Mouse (Mus musculus) intestine, embryonic 14.5 days (tissue): ENCODE data around the gene Sema3f. TPM values are rescaled to one million over a fixed set of nuclear protein-coding genes. Genes with fewer than 3 reads are reported as not detected.

Experiments
- ATAC-seq: fragments of 200-750 bp; cut with Nextera tagmentation; replicated peaks from 2 replicates; pipeline ENCODE4 v1.8.0; 2017; ENCODE audit warnings: low read depth, moderate number of reproducible peaks, moderate TSS enrichment, moderate library complexity; ENCODE audit not compliant: low FRiP score, low TSS enrichment
- DNase-seq: peaks from one replicate; pipeline ENCODE4 v3.0.0-alpha.2; 2018; ENCODE audit warnings: low spot score
- H3K27ac ChIP-seq: fragments of 300-500 bp; sonication (generic); 2 replicates; pipeline ENCODE4 v1.5.1; 2014; ENCODE audit warnings: low read depth, mild to moderate bottlenecking, control low read depth
- H3K27me3 ChIP-seq: fragments of 300-500 bp; sonication (generic); replicated peaks from 2 replicates; pipeline ENCODE4 v1.6.1; 2014; ENCODE audit warnings: low read length, control low read depth; ENCODE audit not compliant: control insufficient read depth, insufficient read depth
- H3K36me3 ChIP-seq: fragments of 300-500 bp; sonication (generic); 2 replicates; pipeline ENCODE4 v1.6.1; 2014; ENCODE audit warnings: low read length, control low read depth; ENCODE audit not compliant: control insufficient read depth, insufficient read depth
- H3K4me1 ChIP-seq: fragments of 300-500 bp; sonication (generic); replicated peaks from 2 replicates; pipeline ENCODE4 v1.6.1; 2014; ENCODE audit warnings: low read length, control low read depth, mixed read lengths; ENCODE audit not compliant: control insufficient read depth, insufficient read depth
- H3K4me2 ChIP-seq: fragments of 300-500 bp; sonication (generic); 2 replicates; pipeline ENCODE4 v1.6.1; 2014; ENCODE audit warnings: low read length
- H3K4me3 ChIP-seq: fragments of 300-500 bp; sonication (generic); 2 replicates; pipeline ENCODE4 v1.5.1; 2014; ENCODE audit warnings: low read depth, low read length, control low read depth, mixed read lengths
- H3K9ac ChIP-seq: fragments of 300-500 bp; sonication (generic); 2 replicates; pipeline ENCODE4 v1.6.1; 2014; ENCODE audit warnings: mild to moderate bottlenecking, low read length
- H3K9me3 ChIP-seq: fragments of 300-500 bp; sonication (generic); 2 replicates; pipeline ENCODE4 v1.6.1; 2016; ENCODE audit warnings: low read length, control low read depth; ENCODE audit not compliant: control insufficient read depth
- WGBS: fragments of 180-500 bp; shearing (Covaris S2); extraction: QIAGEN DNeasy Blood & Tissue Kit; methylation state at CpG from one replicate; pipeline ENCODE4 v1.1.7; 2014; 5-methylcytosine and 5-hydroxymethylcytosine counted together
- polyA plus RNA-seq: library from polyadenylated mRNA; unstranded; fragments of >200 nt; fragmentation: Nextera tagmentation; extraction: Ambion mirVana; gene quantifications from 2 replicates; pipeline ENCODE4 v1.2.1, GENCODE M21; 2014

Sema3f gene
- polyA plus RNA-seq, 1 experiment from 2014 or later = 16.3 TPM

DNA sequence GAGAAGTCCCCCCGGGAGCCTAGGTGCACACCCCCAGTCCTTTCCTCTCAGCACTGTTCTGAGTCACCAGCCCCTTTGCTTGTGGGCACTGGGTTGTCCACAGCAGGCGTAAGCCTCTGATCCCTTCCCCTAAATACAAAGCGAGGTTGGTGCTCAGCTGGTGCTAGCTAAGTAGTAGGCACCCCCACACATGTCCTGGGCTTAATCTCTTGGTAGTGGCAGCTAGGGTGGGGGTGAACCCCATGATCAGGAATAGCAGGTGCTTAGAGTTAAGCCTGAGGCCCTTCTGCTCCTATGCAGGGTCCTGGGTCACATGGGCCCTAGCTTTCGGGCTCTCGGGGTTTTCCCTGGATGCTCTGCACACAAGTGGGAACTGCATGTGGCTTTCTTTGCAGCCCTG is 53.1 kb downstream of the Sema3f start:
- no peak for DNase-seq
- H3K9ac ChIP-seq = no peak overlapping the region
- no peaks in the 10 kb centered on the region for H3K36me3 ChIP-seq
- H3K4me1 ChIP-seq = 0 out of 2 replicates have a peak, but pooled peaks cover 3% of the 10 kb centered on the region
- no peaks in the 10 kb centered on the region for H3K27me3 ChIP-seq
- H3K4me2 ChIP-seq = no peak overlapping the region
- no peak for ATAC-seq
- no peak overlapping the region for H3K4me3 ChIP-seq
- no peaks in the 10 kb centered on the region for H3K9me3 ChIP-seq
- no peak overlapping the region for H3K27ac ChIP-seq
- WGBS = 91% methylated on average over 5 of the region's 5 CpGs

DNA sequence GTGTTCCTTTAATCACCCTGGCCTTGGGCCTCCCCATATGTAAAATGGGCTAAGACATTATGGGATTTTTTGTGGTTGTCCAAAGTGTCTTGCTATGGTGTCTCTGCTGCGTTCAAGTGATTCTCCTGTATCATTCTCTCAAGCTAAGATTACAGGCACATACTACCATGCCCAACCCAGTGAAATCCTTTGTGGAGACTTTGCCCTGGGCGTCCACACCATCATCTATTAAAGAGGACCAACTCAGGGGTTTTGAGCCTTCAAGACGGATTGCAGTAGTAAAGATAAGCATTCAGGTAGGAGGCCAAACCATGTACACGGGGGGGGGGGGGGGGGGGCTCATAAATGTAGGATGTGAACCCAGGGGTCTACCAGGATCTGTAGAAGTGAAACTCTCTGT is 55.7 kb downstream of the Sema3f start:
- no peaks in the 10 kb centered on the region for H3K36me3 ChIP-seq
- no peaks in the 10 kb centered on the region for H3K27me3 ChIP-seq
- H3K9ac ChIP-seq = no peak overlapping the region
- WGBS = 80% methylated on average over 4 of the region's 4 CpGs
- no peak overlapping the region for H3K4me2 ChIP-seq
- DNase-seq (no peak), ATAC-seq (no peak)
- H3K9me3 ChIP-seq = no peaks in the 10 kb centered on the region
- 0 out of 2 replicates have a peak, but pooled peaks cover 9% of the 10 kb centered on the region for H3K4me1 ChIP-seq
- H3K4me3 ChIP-seq = no peak overlapping the region
- no peak overlapping the region for H3K27ac ChIP-seq

DNA sequence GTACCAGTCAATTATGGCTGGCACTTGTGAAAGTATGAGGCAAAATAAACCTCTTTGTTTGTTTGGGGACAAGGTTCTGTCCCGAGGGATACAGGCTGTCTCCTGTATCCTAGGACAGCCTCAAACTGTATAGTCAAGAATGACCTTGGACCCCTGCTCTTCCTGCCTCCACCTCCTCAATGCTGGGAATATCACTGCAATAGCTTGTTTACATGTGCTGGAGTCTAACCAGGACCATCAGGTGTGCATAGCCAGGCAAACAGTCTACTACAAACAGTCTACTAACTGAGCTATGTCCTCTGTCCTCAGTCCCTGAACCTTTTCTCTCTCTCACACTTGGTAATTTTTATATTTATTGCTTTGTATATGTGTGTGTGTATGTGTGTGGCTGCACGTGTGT is 56.8 kb downstream of the Sema3f start:
- no peaks in the 10 kb centered on the region for H3K9me3 ChIP-seq
- DNase-seq (no peak), ATAC-seq (no peak)
- no peaks in the 10 kb centered on the region for H3K27me3 ChIP-seq
- no peaks in the 10 kb centered on the region for H3K36me3 ChIP-seq
- 71% methylated on average over 2 of the region's 2 CpGs for WGBS
- no peak overlapping the region for H3K4me3 ChIP-seq
- no peak overlapping the region for H3K9ac ChIP-seq
- H3K4me2 ChIP-seq = no peak overlapping the region
- H3K27ac ChIP-seq = no peak overlapping the region
- H3K4me1 ChIP-seq = 0 out of 2 replicates have a peak, but pooled peaks cover 9% of the 10 kb centered on the region

DNA sequence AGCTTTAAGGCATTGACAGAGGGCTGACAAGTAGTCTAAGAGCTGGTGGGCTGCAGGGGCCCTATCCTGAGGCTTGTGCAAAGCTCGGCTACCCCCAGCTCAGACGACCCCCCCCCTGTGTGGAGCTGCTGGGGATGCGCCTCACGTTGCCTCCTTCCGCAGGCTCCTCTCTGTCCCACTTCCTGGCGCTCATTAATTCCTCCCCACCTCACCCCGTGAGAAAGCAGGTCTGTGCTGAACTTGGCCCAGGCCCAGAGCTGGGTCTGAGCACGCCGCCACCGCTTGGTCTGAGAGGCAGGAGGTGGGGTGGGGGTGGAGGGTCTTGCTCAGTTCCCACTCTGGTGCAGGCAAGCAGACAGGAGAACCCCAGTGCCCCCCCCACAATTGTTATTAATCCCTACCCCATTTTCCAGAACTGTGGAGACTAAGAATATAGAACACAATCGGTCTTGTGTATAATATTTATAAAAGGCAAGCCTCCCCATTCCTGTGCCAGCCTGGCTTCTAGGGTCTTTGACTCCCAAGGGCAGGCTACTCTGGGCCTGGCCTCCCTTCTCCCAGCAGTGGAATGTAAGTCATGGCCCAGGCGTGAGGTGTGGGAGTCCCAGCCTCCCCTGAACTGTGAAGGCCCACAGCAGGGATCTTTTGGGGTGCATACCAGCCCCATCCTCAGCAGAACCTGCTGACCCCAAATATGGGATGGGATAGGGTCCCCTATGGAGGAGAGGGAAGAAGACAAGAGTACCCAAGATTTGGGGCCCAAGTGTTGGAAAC is 59.4 kb downstream of the Sema3f start:
- H3K27ac ChIP-seq = no peak overlapping the region
- no peaks in the 10 kb centered on the region for H3K9me3 ChIP-seq
- H3K4me2 ChIP-seq = no peak overlapping the region
- H3K4me1 ChIP-seq = 0 out of 2 replicates have a peak, but pooled peaks cover 6% of the 10 kb centered on the region
- no peak overlapping the region for H3K9ac ChIP-seq
- H3K4me3 ChIP-seq = no peak overlapping the region
- 32% methylated on average over 12 of the region's 12 CpGs for WGBS
- no peak for DNase-seq
- no peaks in the 10 kb centered on the region for H3K36me3 ChIP-seq
- no peaks in the 10 kb centered on the region for H3K27me3 ChIP-seq
- no peak for ATAC-seq

DNA sequence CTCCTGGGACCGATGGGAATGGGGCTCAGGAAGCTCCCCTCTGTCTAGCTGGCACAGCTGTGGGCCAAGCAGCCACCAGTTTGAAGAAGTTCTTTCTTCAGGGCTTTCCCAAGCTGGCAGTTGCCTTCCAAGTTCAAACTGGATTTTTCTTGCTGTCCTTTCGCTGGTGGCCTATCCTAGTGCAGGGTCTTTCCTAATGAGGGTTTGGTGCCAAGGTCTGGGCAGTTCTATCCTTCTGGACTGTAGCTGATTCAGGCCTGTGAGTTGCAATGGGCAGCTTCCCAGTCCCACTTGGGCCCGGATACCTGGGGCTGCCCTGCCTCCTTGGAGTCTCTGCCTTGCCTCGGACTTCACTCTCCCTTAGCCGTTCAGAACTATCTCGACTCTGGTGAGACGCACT is 60.0 kb downstream of the Sema3f start:
- Histone ChIP-seq H3K9ac (no peak overlapping the region), H3K4me1 (0 out of 2 replicates have a peak, but pooled peaks cover 6% of the 10 kb centered on the region), H3K27ac (no peak overlapping the region), H3K36me3 (no peaks in the 10 kb centered on the region), H3K9me3 (no peaks in the 10 kb centered on the region), H3K27me3 (no peaks in the 10 kb centered on the region), H3K4me3 (no peak overlapping the region), H3K4me2 (no peak overlapping the region)
- WGBS = 64% methylated on average over 7 of the region's 7 CpGs
- ATAC-seq (no peak), DNase-seq (no peak)

DNA sequence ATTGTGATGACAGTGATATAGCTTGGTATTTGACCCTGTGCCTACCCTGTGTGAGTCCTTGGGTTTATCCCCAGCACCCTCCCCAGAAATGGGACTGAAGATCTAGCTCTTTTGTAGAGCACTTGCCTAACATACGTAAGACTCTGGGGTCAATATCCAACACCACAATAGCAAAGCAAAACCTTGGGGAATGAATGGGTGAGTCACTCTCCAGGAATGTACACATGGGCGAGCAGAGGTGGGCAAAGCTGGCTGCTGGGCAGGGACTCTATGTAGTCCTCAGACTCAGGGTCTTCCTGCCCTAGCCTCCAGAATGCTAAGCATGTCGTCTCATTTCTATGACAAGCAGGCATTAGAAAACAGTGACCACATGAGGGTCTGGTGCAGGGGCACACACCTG is 61.5 kb downstream of the Sema3f start:
- Histone ChIP-seq H3K4me3 (no peak overlapping the region), H3K4me1 (peaks cover 10% of the 10 kb centered on the region), H3K27me3 (no peaks in the 10 kb centered on the region), H3K9ac (no peak overlapping the region), H3K4me2 (no peak overlapping the region), H3K9me3 (no peaks in the 10 kb centered on the region), H3K27ac (no peak overlapping the region), H3K36me3 (no peaks in the 10 kb centered on the region)
- ATAC-seq = no peak
- DNase-seq = no peak
- WGBS = 65% methylated on average over 3 of the region's 3 CpGs

DNA sequence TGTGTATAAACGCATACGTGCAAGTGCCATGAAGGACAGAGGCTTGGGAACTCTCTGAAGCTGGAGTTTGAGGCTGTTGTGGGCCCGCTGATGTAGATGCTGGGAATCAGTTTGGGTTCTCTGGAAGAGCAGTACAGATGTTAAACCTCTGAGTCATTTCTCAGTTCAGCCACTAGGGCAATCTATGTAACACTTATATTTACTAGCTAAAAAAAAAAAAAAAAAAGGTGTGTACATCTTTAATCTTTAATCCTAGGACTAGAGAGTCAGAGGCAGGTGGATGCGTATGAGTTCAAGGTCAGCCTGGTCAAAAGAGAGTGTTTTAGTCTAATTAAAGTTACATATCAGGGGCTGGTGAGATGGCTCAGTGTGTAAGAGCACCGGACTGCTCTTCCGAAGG is 63.3 kb downstream of the Sema3f start:
- H3K4me3 ChIP-seq = no peak overlapping the region
- H3K4me2 ChIP-seq = no peak overlapping the region
- no peak for DNase-seq
- H3K4me1 ChIP-seq = peaks cover 10% of the 10 kb centered on the region
- no peaks in the 10 kb centered on the region for H3K36me3 ChIP-seq
- H3K27me3 ChIP-seq = no peaks in the 10 kb centered on the region
- no peak overlapping the region for H3K27ac ChIP-seq
- no peak overlapping the region for H3K9ac ChIP-seq
- 80% methylated on average over 6 of the region's 6 CpGs for WGBS
- H3K9me3 ChIP-seq = no peaks in the 10 kb centered on the region
- no peak for ATAC-seq

DNA sequence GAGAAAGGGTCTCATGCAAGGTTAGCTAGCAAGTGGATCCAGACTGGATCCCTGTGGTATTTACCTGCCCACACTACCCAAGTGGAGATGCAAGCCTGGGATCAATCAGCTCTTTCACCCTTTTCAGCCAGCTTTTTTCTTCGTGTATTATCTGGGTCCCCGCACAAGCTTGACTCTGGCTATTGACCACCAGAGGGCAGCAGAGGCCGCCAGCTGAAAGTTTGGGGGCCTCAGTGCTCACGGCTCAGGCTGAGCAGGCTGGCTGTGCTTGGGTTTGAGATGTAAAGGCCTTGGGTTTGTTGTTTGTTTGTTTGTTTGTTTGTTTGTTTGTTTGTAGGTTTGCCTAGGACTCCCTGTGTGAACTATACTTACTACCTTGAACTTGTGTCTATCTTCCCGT is 64.7 kb downstream of the Sema3f start:
- 14% methylated on average over 5 of the region's 5 CpGs for WGBS
- Histone ChIP-seq H3K27ac (no peak overlapping the region), H3K36me3 (no peaks in the 10 kb centered on the region), H3K9me3 (no peaks in the 10 kb centered on the region), H3K27me3 (no peaks in the 10 kb centered on the region), H3K4me3 (no peak overlapping the region), H3K4me1 (peaks cover 8% of the 10 kb centered on the region), H3K9ac (no peak overlapping the region), H3K4me2 (no peak overlapping the region)
- DNase-seq (peak; percentile 90), ATAC-seq (peak; percentile 62)

DNA sequence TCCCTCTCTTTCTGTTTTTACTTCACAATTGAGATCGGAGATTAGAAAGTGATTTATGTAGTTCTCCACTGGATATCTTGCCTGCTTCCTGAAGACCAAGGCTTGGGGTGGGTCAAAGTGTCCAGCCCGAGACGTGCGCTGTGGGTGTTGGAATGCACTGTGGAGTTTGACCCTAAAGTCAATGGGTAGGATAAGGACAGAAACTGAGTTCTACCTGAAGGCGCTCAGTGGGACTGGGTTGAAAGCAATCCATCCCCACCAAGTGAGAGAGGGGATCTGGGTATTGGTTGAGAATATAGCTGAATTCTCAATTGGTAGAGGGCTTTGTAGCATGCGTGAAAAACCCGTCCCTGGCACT is 65.1 kb downstream of the Sema3f start:
- WGBS = 45% methylated on average over 7 of the region's 7 CpGs
- no peak overlapping the region for H3K4me3 ChIP-seq

More for the DNA sequence above, 65.1 kb downstream of the Sema3f start:
- DNase-seq = no peak
- H3K9me3 ChIP-seq = no peaks in the 10 kb centered on the region
- peak; percentile 7; the same call in 1 of the 2 replicates for ATAC-seq
- peak overlapping the region; percentile 56; the same call in 1 of the 2 replicates for H3K9ac ChIP-seq
- no peaks in the 10 kb centered on the region for H3K36me3 ChIP-seq
- H3K4me2 ChIP-seq = peak overlapping the region; percentile 68
- peaks cover 7% of the 10 kb centered on the region for H3K4me1 ChIP-seq
- no peaks in the 10 kb centered on the region for H3K27me3 ChIP-seq
- H3K27ac ChIP-seq = no peak overlapping the region
